Mouse (Mus musculus): ENCODE data around the gene Gm10134. TPM values are rescaled to one million over a fixed set of nuclear protein-coding genes. Genes with fewer than 3 reads are reported as not detected.

Gene Gm10134
- polyA plus RNA-seq (2015; fragmentation: Nextera tagmentation; extraction: Ambion mirVana) = 2.3 and 3.6 TPM in 2 replicates

DNA sequence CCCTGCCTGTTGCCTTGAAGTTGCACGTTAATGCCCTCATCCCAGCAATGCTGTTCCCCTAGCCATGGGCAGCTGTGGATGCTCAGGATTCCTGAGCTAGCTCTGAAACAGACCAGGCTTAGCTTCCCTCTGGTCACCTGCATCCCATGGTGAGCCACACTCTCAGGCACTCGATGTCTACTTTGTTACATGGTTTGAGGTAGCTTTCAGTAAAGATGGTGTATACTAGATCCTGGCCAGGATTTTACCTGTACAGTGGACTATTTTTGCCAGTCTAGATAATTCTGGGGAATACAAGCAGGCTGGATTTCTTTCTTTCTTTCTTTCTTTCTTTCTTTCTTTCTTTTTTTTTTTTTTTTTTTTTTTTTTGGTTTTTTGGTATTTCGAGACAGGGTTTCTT is at the start of gene Gm10134:
TSS of gene Gm10134 (plus strand) at position 301 of the 400 bp plus-strand sequence.
- no peaks in the 10 kb centered on the region for H3K9me3 ChIP-seq (replicated peaks; ENCODE audit: control insufficient read depth, low read length, poor library complexity, severe bottlenecking)
- ATAC-seq = no peak
- H3K4me1 ChIP-seq (ENCODE audit: control insufficient read depth, insufficient read depth, low read length) = no peaks in the 10 kb centered on the region
- 71% methylated on average over 3 of the region's 3 CpGs for WGBS
- no peaks in the 10 kb centered on the region for H3K27me3 ChIP-seq (ENCODE audit: control insufficient read depth, insufficient read depth, low read depth, low read length)
- H3K4me2 ChIP-seq (ENCODE audit: low read length) = no peak within 1 kb of the TSS
- H3K36me3 ChIP-seq (ENCODE audit: control insufficient read depth, insufficient read depth, low read length) = no peaks in the 10 kb centered on the region
- no peak within 1 kb of the TSS for H3K27ac ChIP-seq (ENCODE audit: low read length)
- no peak within 1 kb of the TSS for H3K4me3 ChIP-seq (ENCODE audit: low read depth, low read length)
- 0 out of 2 replicates have a peak within 1 kb of the TSS, but pooled peaks have one; percentile 20 for H3K9ac ChIP-seq (ENCODE audit: low read depth, low read length)

DNA sequence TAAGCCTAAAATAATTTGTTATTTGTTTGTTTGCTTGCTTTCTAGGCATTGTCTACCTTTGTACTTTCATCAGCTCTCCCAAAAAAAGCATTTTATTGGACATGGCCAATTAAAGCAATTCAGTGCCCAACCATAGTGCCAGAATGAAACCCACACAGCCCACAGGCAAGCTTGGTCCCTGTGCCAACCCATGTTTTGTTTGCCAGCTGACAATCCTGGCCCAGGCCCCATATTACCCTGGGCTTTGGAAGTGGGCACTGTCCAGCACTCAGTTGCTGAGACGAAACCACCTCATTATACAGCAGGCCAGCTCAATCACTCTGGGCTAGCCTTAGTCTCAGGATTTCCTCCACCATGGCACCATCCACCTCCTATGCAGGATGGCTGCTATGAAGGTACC is 49.3 kb upstream of the Gm10134 start:
- no peak overlapping the region for H3K27ac ChIP-seq (ENCODE audit: low read length)
- H3K4me3 ChIP-seq (ENCODE audit: low read depth, low read length) = no peak overlapping the region
- peaks cover 17% of the 10 kb centered on the region for H3K36me3 ChIP-seq (ENCODE audit: control insufficient read depth, insufficient read depth, low read length)
- no peaks in the 10 kb centered on the region for H3K27me3 ChIP-seq (ENCODE audit: control insufficient read depth, insufficient read depth, low read depth, low read length)
- H3K4me2 ChIP-seq (ENCODE audit: low read length) = no peak overlapping the region
- H3K9ac ChIP-seq (ENCODE audit: low read depth, low read length) = no peak overlapping the region
- 67% methylated on average over 1 of the region's 1 CpGs for WGBS
- ATAC-seq = no peak
- no peaks in the 10 kb centered on the region for H3K4me1 ChIP-seq (ENCODE audit: control insufficient read depth, insufficient read depth, low read length)
- no peaks in the 10 kb centered on the region for H3K9me3 ChIP-seq (replicated peaks; ENCODE audit: control insufficient read depth, low read length, poor library complexity, severe bottlenecking)

DNA sequence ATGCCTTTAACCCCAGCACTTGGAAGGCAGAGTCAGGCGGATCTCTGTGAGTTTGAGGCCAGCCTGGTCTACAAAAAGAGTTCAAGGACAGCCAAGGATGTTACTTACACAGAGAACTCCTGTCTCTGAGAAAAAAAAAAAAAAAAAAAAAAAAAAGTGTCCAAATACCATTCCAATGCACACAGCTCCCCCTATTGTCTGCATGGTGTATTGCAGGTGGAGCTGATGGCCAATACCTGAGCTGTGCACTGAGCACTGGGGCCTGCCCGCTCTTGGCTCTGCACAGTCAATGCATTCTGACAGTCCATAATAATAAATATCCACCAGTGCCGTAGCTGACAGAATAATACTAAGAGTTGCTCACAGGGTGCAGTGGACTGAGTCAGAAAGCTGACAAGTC is 42.0 kb upstream of the Gm10134 start:
- WGBS = 43% methylated on average over 3 of the region's 3 CpGs
- no peak overlapping the region for H3K4me2 ChIP-seq (ENCODE audit: low read length)
- H3K9ac ChIP-seq (ENCODE audit: low read depth, low read length) = no peak overlapping the region
- H3K9me3 ChIP-seq (replicated peaks; ENCODE audit: control insufficient read depth, low read length, poor library complexity, severe bottlenecking) = no peaks in the 10 kb centered on the region
- no peak overlapping the region for H3K4me3 ChIP-seq (ENCODE audit: low read depth, low read length)
- no peak overlapping the region for H3K27ac ChIP-seq (ENCODE audit: low read length)
- no peaks in the 10 kb centered on the region for H3K27me3 ChIP-seq (ENCODE audit: control insufficient read depth, insufficient read depth, low read depth, low read length)
- no peaks in the 10 kb centered on the region for H3K36me3 ChIP-seq (ENCODE audit: control insufficient read depth, insufficient read depth, low read length)
- H3K4me1 ChIP-seq (ENCODE audit: control insufficient read depth, insufficient read depth, low read length) = peaks cover 13% of the 10 kb centered on the region
- ATAC-seq = no peak

DNA sequence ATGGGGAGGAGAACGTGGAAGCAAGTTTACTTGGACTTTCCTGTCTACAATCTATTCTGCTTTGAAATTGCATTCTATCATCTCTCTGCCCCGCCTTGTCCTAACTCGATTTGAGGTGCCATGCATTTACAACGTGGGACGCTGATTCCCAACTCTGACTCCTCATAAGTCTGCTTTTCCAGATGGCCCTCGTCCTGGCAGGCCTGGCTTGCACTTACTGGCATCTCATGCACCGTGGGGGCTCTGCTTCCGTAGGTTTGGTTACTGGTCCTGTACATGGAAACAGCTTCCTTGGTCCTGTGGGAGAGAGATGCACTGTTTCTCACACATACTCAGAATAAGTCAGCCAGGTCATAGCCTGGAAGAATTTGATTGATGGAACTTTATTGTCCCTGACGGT is 41.0 kb upstream of the Gm10134 start:
- H3K9ac ChIP-seq (ENCODE audit: low read depth, low read length) = no peak overlapping the region
- no peak for ATAC-seq

DNA sequence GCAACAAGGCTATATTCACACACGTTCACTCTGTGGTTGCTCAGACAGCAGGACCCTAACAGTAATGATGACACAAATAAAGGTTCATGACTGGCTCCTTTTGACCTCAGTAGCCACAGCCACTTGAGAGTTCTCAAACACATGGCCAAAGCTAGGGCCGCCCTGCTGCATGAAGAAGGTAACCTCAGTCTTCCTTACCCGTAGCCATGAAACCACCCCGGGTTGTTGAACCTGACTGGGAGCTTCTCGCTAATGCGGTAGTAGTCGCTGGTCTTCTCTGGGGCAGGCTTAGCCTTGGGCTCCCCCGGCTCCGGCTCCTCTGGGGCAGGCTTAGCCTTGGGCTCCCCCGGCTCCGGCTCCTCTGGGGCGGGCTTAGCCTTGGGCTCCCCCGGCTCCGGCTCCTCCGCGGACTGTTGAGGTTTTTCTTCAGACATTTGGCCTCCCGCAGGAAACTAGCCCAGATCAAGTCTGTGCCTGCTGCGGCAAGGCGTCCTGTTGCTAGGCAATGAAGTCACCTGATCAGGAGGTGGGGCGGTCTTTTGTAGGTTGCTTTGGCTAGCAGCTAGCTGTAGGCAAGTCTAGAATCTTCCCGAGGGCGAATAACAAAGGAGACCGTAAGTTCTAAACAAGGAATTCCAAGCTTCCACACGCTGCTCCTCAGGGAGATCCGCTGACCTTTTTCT is 39.9 kb upstream of the Gm10134 start, which contains the start of gene 1700007K13Rik:
TSS of gene 1700007K13Rik (minus strand) at position 497 of the 683 bp plus-strand sequence.
- WGBS = 4% methylated on average over 25 of the region's 25 CpGs
- no peak within 1 kb of the TSS for H3K27ac ChIP-seq (ENCODE audit: low read length)
- H3K4me2 ChIP-seq (ENCODE audit: low read length) = peak within 1 kb of the TSS; percentile 55
- peaks cover 14% of the 10 kb centered on the region for H3K4me1 ChIP-seq (ENCODE audit: control insufficient read depth, insufficient read depth, low read length)
- H3K9me3 ChIP-seq (replicated peaks; ENCODE audit: control insufficient read depth, low read length, poor library complexity, severe bottlenecking) = no peaks in the 10 kb centered on the region
- peak; percentile 66; the same call in 1 of the 2 replicates for ATAC-seq
- peak within 1 kb of the TSS; percentile 26 for H3K4me3 ChIP-seq (ENCODE audit: low read depth, low read length)
- H3K27me3 ChIP-seq (ENCODE audit: control insufficient read depth, insufficient read depth, low read depth, low read length) = no peaks in the 10 kb centered on the region
- 0 out of 2 replicates have a peak within 1 kb of the TSS, but pooled peaks have one; percentile 22 for H3K9ac ChIP-seq (ENCODE audit: low read depth, low read length)
- peaks cover 16% of the 10 kb centered on the region for H3K36me3 ChIP-seq (ENCODE audit: control insufficient read depth, insufficient read depth, low read length)

More for the DNA sequence above, 41.0 kb upstream of the Gm10134 start:
- Histone ChIP-seq H3K27ac (ENCODE audit: low read length) (no peak overlapping the region), H3K4me2 (ENCODE audit: low read length) (no peak overlapping the region), H3K9me3 (replicated peaks; ENCODE audit: control insufficient read depth, low read length, poor library complexity, severe bottlenecking) (no peaks in the 10 kb centered on the region), H3K4me3 (ENCODE audit: low read depth, low read length) (no peak overlapping the region), H3K36me3 (ENCODE audit: control insufficient read depth, insufficient read depth, low read length) (peaks cover 7% of the 10 kb centered on the region), H3K4me1 (ENCODE audit: control insufficient read depth, insufficient read depth, low read length) (peaks cover 14% of the 10 kb centered on the region), H3K27me3 (ENCODE audit: control insufficient read depth, insufficient read depth, low read depth, low read length) (no peaks in the 10 kb centered on the region)
- WGBS = 85% methylated on average over 9 of the region's 9 CpGs

DNA sequence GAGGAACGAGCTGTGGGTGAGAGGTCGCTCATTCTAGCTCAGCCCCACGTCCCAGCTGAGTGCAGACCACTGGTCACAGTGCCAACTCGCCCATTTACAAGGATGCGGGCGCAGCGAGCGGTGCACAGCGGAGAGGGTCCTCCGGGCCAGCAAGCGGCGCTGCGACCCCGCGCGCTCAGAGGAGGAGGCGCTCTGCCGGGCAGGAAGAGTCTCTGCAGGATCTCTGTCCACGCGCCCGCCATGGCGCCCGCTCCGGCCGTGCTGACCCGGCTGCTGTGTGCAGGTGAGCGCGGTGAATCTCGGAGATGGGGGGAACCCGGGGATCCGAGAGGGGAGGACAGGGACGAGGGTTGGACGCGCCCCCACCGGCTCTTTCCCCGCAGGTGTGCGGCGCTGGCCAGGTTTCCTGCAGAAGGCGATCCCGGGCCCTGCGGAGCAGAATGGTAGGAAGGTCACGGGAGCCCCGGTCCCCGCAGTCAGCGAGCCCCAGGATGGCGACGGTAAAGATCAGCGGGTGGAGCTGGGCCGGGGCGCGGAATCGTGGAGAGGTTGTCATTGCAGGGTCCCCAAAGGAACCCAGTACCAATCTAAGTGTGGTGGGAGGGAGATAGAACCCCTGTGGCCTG is 37.9 kb upstream of the Gm10134 start, which contains the start of gene Mrps2:
TSS of gene Mrps2 (plus strand) at position 207 of the 626 bp plus-strand sequence.
- H3K27me3 ChIP-seq (ENCODE audit: control insufficient read depth, insufficient read depth, low read depth, low read length) = no peaks in the 10 kb centered on the region
- peaks cover 27% of the 10 kb centered on the region for H3K36me3 ChIP-seq (ENCODE audit: control insufficient read depth, insufficient read depth, low read length)
- peaks cover 14% of the 10 kb centered on the region for H3K4me1 ChIP-seq (ENCODE audit: control insufficient read depth, insufficient read depth, low read length)
- no peaks in the 10 kb centered on the region for H3K9me3 ChIP-seq (replicated peaks; ENCODE audit: control insufficient read depth, low read length, poor library complexity, severe bottlenecking)
- H3K9ac ChIP-seq (ENCODE audit: low read depth, low read length) = peak within 1 kb of the TSS; percentile 95
- H3K27ac ChIP-seq (ENCODE audit: low read length) = peak within 1 kb of the TSS; percentile 72
- WGBS = under 1% methylated on average over 52 of the region's 52 CpGs
- H3K4me2 ChIP-seq (ENCODE audit: low read length) = peak within 1 kb of the TSS; percentile 94
- H3K4me3 ChIP-seq (ENCODE audit: low read depth, low read length) = peak within 1 kb of the TSS; percentile 98
- ATAC-seq = peak; percentile 92

DNA sequence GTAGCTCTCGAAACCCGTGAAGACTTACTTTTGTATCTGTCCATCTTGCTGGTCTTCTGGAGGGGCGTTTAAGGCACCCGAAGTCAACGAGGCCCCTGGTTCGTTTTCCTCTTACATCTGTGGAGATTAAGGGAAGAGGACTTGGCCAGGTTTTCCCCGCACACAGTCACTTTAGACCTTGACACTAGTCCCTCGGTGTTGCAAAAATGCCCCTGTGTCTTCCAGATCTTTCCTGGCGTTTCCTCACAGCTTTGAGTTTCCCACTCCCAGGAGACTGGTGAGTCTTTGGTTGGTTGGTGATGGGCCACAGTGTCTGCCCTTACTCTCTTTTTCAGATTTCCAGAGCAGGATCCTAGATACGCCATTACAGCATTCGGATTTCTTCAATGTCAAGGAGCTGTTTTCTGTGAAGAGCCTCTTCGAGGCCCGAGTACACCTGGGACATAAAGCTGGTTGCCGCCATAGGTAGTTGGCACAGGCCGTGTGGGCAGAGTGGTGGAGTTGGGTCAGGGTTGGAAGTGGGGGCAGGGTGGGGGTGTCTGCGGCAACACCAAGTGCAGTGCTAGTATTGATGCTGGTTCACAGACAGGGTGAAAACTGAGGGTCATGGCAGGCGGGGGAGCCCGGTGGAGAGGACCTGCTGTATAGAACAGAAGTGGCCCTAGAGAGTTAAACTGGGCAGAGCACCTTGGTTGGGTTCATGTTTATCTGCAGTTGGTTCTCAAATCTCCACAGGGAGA is 37.2 kb upstream of the Gm10134 start:
- Histone ChIP-seq H3K36me3 (ENCODE audit: control insufficient read depth, insufficient read depth, low read length) (peaks cover 28% of the 10 kb centered on the region), H3K27me3 (ENCODE audit: control insufficient read depth, insufficient read depth, low read depth, low read length) (no peaks in the 10 kb centered on the region), H3K4me2 (ENCODE audit: low read length) (peak overlapping the region; percentile 94), H3K4me3 (ENCODE audit: low read depth, low read length) (peak overlapping the region; percentile 98), H3K4me1 (ENCODE audit: control insufficient read depth, insufficient read depth, low read length) (peaks cover 14% of the 10 kb centered on the region), H3K9me3 (replicated peaks; ENCODE audit: control insufficient read depth, low read length, poor library complexity, severe bottlenecking) (no peaks in the 10 kb centered on the region), H3K9ac (ENCODE audit: low read depth, low read length) (peak overlapping the region; percentile 95), H3K27ac (ENCODE audit: low read length) (no peak overlapping the region; the same call in 1 of the 2 replicates)
- ATAC-seq = no peak
- 56% methylated on average over 18 of the region's 18 CpGs for WGBS

DNA sequence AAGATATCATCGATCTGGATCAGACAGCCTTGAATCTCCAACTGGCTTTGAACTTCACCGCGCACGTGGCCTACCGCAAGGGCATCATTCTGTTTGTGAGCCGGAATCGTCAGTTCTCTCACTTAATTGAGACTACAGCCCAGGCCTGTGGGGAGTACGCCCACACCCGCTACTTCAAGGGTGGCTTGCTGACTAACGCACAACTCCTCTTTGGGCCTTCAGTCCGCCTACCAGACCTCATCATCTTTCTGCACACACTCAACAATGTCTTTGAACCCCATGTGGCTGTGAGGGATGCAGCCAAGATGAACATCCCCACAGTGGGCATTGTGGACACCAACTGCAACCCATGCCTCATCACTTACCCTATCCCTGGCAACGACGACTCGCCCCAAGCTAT is 36.4 kb upstream of the Gm10134 start:
- peaks cover 14% of the 10 kb centered on the region for H3K4me1 ChIP-seq (ENCODE audit: control insufficient read depth, insufficient read depth, low read length)
- H3K9ac ChIP-seq (ENCODE audit: low read depth, low read length) = no peak overlapping the region
- no peaks in the 10 kb centered on the region for H3K27me3 ChIP-seq (ENCODE audit: control insufficient read depth, insufficient read depth, low read depth, low read length)
- WGBS = 98% methylated on average over 14 of the region's 14 CpGs
- peaks cover 28% of the 10 kb centered on the region for H3K36me3 ChIP-seq (ENCODE audit: control insufficient read depth, insufficient read depth, low read length)
- H3K4me3 ChIP-seq (ENCODE audit: low read depth, low read length) = no peak overlapping the region
- no peaks in the 10 kb centered on the region for H3K9me3 ChIP-seq (replicated peaks; ENCODE audit: control insufficient read depth, low read length, poor library complexity, severe bottlenecking)
- no peak overlapping the region for H3K4me2 ChIP-seq (ENCODE audit: low read length)
- H3K27ac ChIP-seq (ENCODE audit: low read length) = no peak overlapping the region
- no peak for ATAC-seq
